In genomic region chrX:168672913-168673524, GRCm38 (mm10) we compare ENCODE assay signal across 7 mouse cellular contexts. TPM values are rescaled to one million over a fixed set of nuclear protein-coding genes. Genes with fewer than 3 reads are reported as not detected.
DNase-seq lines count a peak whose midpoint lies in the region; ATAC-seq and TF ChIP-seq lines count a peak whose summit lies in the region.

No protein-coding gene starts in this region.

- H3K27ac ChIP-seq in MEL (ENCODE audit: control insufficient read depth, low read depth, low read length): peak overlapping the region; percentile 97
- peak overlapping the region; percentile 93 for H3K27ac ChIP-seq in hindbrain, embryonic 15.5 days (replicated peaks)
- H3K27ac ChIP-seq in midbrain, embryonic 10.5 days (replicated peaks): peak overlapping the region; percentile 90

- intact Hi-C loops in left cerebral cortex, postnatal 4 days (cut with DNase I): loop anchor here (10.0 kb wide), 1 partner anchor 622 kb away; no protein-coding TSS in a partner anchor

- peak in 1 of 2 experiments; percentile 69; a peak in 2 of 4 replicates for TF ChIP-seq POLR2A in MEL (IDR thresholded peaks at IDR 0.05; ENCODE audit: control insufficient read depth in 1 of 2, insufficient read depth in 1 of 2, low read depth in 1 of 2, low read length in 2 of 2, poor library complexity in 1 of 2)

- peak overlapping the region; percentile 80 to 93 for H3K4me3 ChIP-seq in MEL (ENCODE audit: control insufficient read depth in 1 of 2, insufficient read depth in 1 of 2, low read depth in 2 of 2, low read length in 2 of 2)
- H3K4me3 ChIP-seq in hindbrain, embryonic 15.5 days: peak overlapping the region; percentile 61
- peak overlapping the region; percentile 62 for H3K4me3 ChIP-seq in midbrain, embryonic 10.5 days

- peaks cover 0 to 5% of the 10 kb centered on the region in 2 experiments; a peak in 2 of 4 replicates for H3K4me1 ChIP-seq in MEL (ENCODE audit: control insufficient read depth in 1 of 2, insufficient read depth in 2 of 2, low read length in 2 of 2)
- H3K4me1 ChIP-seq in hindbrain, embryonic 15.5 days (replicated peaks): 0 out of 2 replicates have a peak, but pooled peaks cover 5% of the 10 kb centered on the region
- H3K4me1 ChIP-seq in midbrain, embryonic 10.5 days: 0 out of 2 replicates have a peak, but pooled peaks cover 8% of the 10 kb centered on the region

- H3K4me2 ChIP-seq in hindbrain, embryonic 15.5 days: peak overlapping the region; percentile 77

- H3K9ac ChIP-seq in MEL (ENCODE audit: control insufficient read depth, low read depth, low read length, poor library complexity, severe bottlenecking): peak overlapping the region; percentile 94
- H3K9ac ChIP-seq in hindbrain, embryonic 15.5 days: peak overlapping the region; percentile 72

- H3K27me3 ChIP-seq in MEL (ENCODE audit: control insufficient read depth in 1 of 2, insufficient read depth in 2 of 2, low read length in 2 of 2): no peaks in the 10 kb centered on the region
- H3K27me3 ChIP-seq in hindbrain, embryonic 15.5 days: no peaks in the 10 kb centered on the region
- H3K27me3 ChIP-seq in midbrain, embryonic 10.5 days (ENCODE audit: low read depth, poor library complexity, severe bottlenecking): peaks cover 69% of the 10 kb centered on the region

- peaks cover 5 to 20% of the 10 kb centered on the region in 2 experiments for H3K36me3 ChIP-seq in MEL (ENCODE audit: control insufficient read depth in 1 of 2, insufficient read depth in 2 of 2, low read length in 2 of 2)
- no peaks in the 10 kb centered on the region; the same call in 1 of the 2 replicates for H3K36me3 ChIP-seq in hindbrain, embryonic 15.5 days
- peaks cover 20% of the 10 kb centered on the region for H3K36me3 ChIP-seq in midbrain, embryonic 10.5 days

- TF ChIP-seq EP300 in MEL (IDR thresholded peaks at IDR 0.05; ENCODE audit: low read depth in 1 of 2, low read length in 2 of 2): no peak

- WGBS in hindbrain, embryonic 15.5 days: 20% methylated on average over 24 of the region's 31 CpGs
- 23% methylated on average over 31 of the region's 31 CpGs for WGBS in midbrain, embryonic 10.5 days

- TF ChIP-seq CTCF in MEL (IDR thresholded peaks at IDR 0.05 in 2 of 3, conservative IDR thresholded peaks at IDR 0.05 in 1 of 3; ENCODE audit: control insufficient read depth in 1 of 3, insufficient read depth in 1 of 3, low read depth in 2 of 3, low read length in 3 of 3, poor library complexity in 1 of 3, severe bottlenecking in 1 of 3): no peak

- peaks cover 10% of the 10 kb centered on the region; the same call in 1 of the 2 replicates for H3K79me2 ChIP-seq in MEL (ENCODE audit: control insufficient read depth, insufficient read depth, low read length, poor library complexity)

- H3K9me3 ChIP-seq in MEL (replicated peaks; ENCODE audit: insufficient read depth, low read length): no peaks in the 10 kb centered on the region
- H3K9me3 ChIP-seq in hindbrain, embryonic 15.5 days: no peaks in the 10 kb centered on the region
- H3K9me3 ChIP-seq in midbrain, embryonic 10.5 days (replicated peaks): no peaks in the 10 kb centered on the region

- DNase-seq in left cerebral cortex, adult 18-20 months (ENCODE audit: low spot score in 2 of 2): peak; percentile 76 to 80
- no peak for DNase-seq in left cerebral cortex, postnatal 4 days
- no peak for DNase-seq in MEL (ENCODE audit: low read depth, low spot score)
- peak; percentile 63 for DNase-seq in c-Kit-positive CD71-negative TER-119-negative erythroid progenitor cells, embryonic 14.5 days (ENCODE audit: low read depth)
- DNase-seq in midbrain, embryonic 10.5 days (ENCODE audit: low spot score): no peak
- DNase-seq in adrenal gland, postnatal 36 days: no peak

- TF ChIP-seq RAD21 in MEL (IDR thresholded peaks at IDR 0.05; ENCODE audit: low read depth, low read length): no peak

- no peak for ATAC-seq in hindbrain, embryonic 15.5 days (ENCODE audit: low FRiP score, low read depth)

TF ChIP-seq in MEL, 35 proteins besides CTCF, POLR2A, EP300 and RAD21:
- TF ChIP-seq GATA1 (IDR thresholded peaks at IDR 0.05; ENCODE audit: low read depth, low read length) (no peak), TCF12 (IDR thresholded peaks at IDR 0.05; ENCODE audit: low read depth, low read length) (0 out of 2 replicates have a peak, but pooled peaks have one; percentile 1), MXI1 (IDR thresholded peaks at IDR 0.05; ENCODE audit: low read depth, low read length) (no peak), MYC (IDR thresholded peaks at IDR 0.05; ENCODE audit: low read depth, low read length) (peak; percentile 87; the same call in 1 of the 2 replicates), HCFC1 (IDR thresholded peaks at IDR 0.05; ENCODE audit: low read depth, low read length) (peak; percentile 89), CHD1 (IDR thresholded peaks at IDR 0.05; ENCODE audit: low read depth, low read length) (0 out of 2 replicates have a peak, but pooled peaks have one; percentile 19), ETS1 (IDR thresholded peaks at IDR 0.05; ENCODE audit: low read depth, low read length) (no peak), TBP (IDR thresholded peaks at IDR 0.05; ENCODE audit: low read depth, low read length) (peak; percentile 76; the same call in 1 of the 2 replicates), SIN3A (IDR thresholded peaks at IDR 0.05; ENCODE audit: low read length) (peak; percentile 87; the same call in 1 of the 2 replicates), ELF1 (IDR thresholded peaks at IDR 0.05; ENCODE audit: low read depth, low read length) (peak; percentile 95)
TF ChIP-seq in MEL: peak in this region for 7.

RNA-seq across cellular contexts. Expression of gene Msl3, which starts 0.7 kb away (rescaled TPM):
- 10 to 100 TPM; 25.7 to 25.8 TPM for total RNA-seq in left cerebral cortex, adult 18-20 months (2021)
- 10 to 100 TPM; 20.8 to 23.9 TPM for total RNA-seq in left cerebral cortex, postnatal 4 days (2021)
- 76.7 and 77.4 TPM in 2 replicates for total RNA-seq in MEL (2012; rRNA removed)
- 100 to 1,000 TPM in 1 of 2 experiments, 10 to 100 TPM in 1; 79.9 to 229 TPM for polyA plus RNA-seq in MEL (2012; ENCODE audit: insufficient read depth in 1 of 2, insufficient read length in 2 of 2, low read depth in 1 of 2, low replicate concordance in 2 of 2, missing spikeins in 1 of 2)
- polyA plus RNA-seq in hindbrain, embryonic 15.5 days (2015; fragmentation: Nextera tagmentation; extraction: Ambion mirVana): 18.2 and 18.8 TPM in 2 replicates
- 28.6 and 28.8 TPM in 2 replicates for polyA plus RNA-seq in midbrain, embryonic 10.5 days (2016; fragmentation: Nextera tagmentation; extraction: Ambion mirVana)
- total RNA-seq in adrenal gland, postnatal 36 days (2021): 10 to 100 TPM; 46.7 to 58.6 TPM

Comparison
In these comparisons a context has a peak if more than half of its experiments do, and no peak if none do; other contexts are left out.
1. DNase-seq: peak in left cerebral cortex, adult 18-20 months (2 of 2) and c-Kit-positive CD71-negative TER-119-negative erythroid progenitor cells, embryonic 14.5 days (single experiment); none in left cerebral cortex, postnatal 4 days (single experiment), MEL (single experiment), midbrain, embryonic 10.5 days (single experiment) and adrenal gland, postnatal 36 days (0 of 2).
2. Peak in every context shown above with its lines, with median percentiles within 50 percentile points of each other: H3K27ac ChIP-seq and H3K4me3 ChIP-seq.